Mouse (Mus musculus): ENCODE results near the gene Gm5447. TPM values are rescaled to one million over a fixed set of nuclear protein-coding genes. Genes with fewer than 3 reads are reported as not detected.

Gm5447 gene
- total RNA-seq, 2 experiments from 2014 or later, result not detected

DNA sequence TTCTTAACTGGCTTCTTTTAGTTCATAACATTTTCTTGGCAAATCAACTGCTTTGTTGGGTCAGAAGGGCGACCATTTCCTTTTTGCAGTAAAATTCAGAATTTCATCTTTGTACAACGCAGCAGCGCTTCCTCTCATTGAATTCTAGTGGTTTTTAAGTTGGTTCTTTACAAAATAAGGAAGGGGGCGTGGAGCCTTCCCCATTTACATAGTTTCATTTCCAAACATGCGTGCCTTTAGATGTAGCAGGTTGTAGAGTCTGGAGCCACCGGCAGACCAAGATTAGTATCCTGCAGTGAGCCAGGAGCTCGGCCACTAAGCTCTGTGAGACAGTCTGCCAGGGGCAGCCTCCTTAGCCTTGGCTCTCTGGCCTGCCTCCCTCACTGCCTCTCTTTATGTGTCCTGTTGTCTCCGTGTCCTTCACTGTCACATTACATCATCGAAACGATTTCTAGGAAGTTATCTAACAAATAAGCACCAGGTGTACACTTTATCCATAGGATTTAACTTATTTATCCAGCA is 13.0 kb downstream of the Gm5447 start:
- no peak for DNase-seq

DNA sequence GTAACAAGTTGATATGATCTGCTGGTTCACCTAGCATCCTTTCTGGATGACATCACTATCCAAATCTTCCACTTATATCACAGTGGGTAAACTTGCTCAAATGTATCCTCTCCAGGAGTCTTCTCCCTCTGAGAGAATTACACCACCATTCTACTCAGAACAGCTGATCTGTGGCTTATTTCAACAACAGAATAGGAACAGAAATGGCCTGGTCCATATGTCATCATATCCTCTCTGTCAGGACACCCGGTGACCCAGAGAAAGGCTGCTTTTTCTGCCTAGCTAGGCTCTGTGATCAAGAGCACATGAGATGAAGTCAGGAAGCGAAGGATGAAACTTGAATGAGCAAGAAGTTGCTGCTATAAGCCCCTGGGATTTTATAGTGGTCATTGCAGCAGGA is 13.7 kb downstream of the Gm5447 start:
- no peak for DNase-seq

DNA sequence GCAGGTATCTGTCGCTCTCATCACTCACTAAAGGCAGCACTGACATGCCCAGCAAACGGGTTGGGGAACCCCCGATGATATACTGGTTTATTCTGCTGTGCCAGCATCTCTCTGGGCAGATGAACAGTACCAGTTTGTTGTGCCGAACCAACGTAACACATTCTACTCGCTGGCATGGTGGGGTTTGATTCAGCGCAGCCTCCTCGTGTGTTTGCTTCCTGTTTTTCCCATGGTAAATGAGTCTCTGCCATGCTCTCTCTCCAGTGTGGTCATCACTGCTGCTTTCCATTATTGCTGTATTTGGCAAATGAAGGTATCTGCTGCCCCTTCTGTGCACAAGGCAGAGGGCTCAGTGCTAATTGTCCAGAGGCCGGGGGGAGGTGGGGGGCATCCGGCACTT is 15.7 kb downstream of the Gm5447 start:
- DNase-seq, result no peak

DNA sequence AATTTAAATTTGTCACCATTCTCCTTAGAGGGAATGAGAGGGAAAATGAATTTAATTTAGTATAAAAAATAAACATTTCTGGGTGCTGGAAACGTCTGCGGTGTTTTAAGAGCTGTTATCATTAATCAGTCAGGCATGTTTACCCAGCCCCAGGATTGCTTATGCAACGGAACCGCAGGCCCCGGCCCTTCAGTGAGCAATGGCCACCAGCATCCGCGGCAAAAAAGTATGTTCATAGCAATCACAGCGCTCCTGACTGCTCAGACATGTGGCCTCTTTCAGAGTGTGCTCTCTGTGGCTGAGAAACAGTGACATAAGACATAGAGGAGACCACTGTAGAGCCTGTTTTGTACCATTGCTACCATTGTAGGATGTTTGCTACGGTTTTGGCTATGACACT is 16.2 kb downstream of the Gm5447 start:
- DNase-seq, result no peak

DNA sequence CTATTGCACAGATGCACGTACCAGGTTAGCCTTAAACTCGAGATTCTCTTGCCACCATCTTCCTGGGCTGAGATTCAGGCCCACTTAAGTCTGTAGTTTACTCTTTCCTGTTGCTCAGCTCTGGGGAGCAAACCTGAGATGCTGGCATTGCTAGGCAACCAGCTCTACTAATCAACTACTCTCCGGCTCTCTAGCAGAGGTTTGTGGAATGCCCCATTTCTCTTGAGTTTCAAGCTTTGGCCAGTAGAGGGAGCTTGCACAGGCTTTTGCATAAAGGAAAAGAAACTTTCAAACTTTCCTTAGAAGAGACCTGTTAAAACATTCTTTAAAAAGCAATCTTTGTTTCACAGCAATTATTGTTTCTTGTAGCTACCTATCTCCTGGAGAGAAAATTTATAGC is 19.8 kb downstream of the Gm5447 start:
- DNase-seq, result peak; percentile 62

DNA sequence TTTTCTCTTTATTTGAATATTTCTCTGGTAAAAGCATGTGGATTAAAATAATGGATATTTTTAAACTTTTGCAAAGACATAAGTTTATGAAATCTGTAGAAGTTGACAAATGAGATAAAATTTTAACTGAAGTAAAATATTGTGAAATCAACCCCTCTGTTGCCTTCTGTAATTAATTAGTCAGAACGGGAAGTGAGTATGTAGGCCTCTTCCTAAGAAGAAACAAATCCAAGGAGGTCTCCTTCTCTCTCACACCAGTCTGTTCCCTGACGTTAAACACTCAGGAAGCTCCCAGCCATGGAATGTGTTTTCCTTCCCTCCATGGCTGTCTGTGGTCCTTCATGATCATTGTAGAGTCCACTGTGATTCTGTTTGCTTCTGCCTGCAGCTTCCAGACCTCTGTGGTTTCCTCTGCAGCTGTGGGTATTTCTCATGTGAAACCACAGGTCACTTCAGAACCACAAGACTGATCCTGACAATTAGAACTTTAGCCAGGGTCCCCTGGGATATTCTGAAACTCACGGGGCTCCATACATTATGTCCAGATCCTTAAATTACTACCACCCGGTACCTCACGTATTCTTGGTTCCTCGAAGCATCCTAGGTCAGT is 20.4 kb downstream of the Gm5447 start:
- DNase-seq, result no peak

DNA sequence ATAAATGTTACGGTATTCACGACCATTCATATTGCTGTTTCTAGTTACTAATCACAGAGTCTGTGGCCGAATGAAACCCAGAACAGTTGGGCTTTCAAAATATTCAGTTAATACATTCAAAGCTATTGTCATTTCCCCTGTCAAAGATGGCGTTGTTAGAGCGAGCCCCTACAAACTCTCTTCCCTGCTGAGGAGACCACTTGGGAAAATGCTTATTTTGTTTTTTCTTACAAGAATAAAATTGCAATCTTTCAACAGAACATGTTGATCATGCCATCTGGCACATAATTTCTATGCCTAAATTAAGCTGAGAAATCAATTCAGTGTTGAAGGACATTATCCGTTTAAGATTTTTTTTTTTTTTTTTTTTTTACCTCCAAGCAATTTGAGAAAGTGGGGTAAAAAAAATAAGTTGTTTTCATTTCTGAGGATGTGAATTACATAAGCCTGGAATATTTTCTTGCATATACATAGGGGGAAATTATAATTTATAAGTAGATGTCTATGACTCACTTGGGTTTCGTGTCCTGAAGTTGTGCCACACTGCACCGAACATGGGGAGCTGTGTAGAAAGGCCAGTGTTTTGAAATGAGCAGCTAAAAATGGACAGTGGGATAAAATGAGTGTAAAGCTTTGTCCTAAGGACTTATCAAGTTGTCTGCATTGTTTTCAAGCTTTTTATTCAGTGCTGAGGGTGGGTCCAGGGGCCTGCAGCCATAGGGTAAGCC is 23.7 kb downstream of the Gm5447 start:
- no peak for DNase-seq

DNA sequence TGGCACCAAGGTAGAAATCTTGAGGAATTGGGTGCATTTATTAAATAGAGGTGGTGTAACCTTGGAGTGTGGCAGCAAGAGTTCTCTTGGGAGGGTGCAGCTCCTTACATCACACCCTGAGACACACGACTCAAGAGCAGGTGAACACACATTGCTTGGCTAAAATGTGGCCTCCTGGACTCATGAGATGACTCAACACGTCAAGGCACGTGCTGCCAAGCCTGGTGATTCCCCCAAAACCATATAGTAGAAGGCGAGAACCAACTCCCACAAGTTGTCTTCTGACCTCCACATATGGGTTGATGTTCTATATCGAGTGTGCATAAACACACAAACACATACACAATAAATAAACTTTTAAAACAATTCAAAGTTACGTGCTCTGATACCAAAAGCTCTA is 25.8 kb downstream of the Gm5447 start:
- DNase-seq, result no peak

DNA sequence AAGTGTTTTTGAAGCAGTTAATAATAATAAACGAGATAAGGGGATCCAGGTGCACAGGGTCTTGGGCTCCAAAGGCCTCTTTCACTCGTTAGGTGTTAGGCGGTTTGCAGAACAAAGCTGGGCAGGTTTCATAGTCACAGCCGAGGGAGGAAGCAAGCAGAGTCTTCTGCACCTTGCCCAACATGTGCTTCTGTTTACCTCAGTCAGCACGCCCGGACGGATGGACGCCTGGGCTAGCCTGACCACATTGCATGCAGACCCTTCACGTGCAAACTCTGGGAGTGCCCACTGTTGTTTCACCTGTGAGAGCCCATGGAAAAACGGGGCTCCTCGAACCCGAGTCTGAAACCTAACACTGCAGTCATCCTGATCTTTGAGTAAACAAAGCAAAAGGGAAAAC is 30.5 kb downstream of the Gm5447 start:
- DNase-seq, result no peak

DNA sequence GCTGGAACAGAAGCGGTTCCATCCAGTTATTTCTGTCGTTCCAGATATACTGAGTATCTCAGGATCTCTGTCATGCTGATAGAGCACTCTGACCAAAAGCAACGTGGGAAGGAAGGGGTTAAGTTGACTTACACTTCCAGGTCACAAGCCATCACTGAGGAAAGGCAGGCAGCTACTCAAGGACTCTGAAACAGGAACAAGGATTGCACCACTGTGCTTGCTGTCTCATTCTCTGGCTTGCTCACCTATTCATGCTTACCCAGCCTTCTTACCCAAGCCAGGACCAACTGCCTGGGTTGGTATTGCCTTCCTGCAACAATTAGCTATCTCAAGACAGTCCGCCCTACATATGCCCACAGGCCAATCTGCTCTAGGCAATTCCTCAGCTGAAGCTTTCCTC is 31.0 kb downstream of the Gm5447 start:
- DNase-seq, result no peak

DNA sequence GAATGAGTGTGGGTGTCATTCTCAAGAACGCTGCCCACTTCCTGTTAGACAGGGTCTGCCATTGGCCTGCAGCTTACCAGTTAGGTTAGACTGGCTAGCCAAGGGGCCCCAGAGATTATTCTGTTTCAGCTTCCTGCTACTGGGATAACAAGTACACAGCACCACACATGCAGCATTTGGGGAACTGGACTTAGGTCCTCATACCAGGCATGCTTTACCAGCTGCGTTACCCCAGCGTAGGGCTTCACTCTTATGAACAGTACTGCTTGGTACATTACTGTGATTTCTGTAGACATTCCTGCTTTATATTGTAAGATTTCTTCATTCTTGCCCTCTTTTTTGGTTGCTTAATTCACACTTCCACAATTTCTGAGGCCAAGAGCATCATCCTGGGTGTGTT is 43.5 kb downstream of the Gm5447 start:
- no peak for DNase-seq

DNA sequence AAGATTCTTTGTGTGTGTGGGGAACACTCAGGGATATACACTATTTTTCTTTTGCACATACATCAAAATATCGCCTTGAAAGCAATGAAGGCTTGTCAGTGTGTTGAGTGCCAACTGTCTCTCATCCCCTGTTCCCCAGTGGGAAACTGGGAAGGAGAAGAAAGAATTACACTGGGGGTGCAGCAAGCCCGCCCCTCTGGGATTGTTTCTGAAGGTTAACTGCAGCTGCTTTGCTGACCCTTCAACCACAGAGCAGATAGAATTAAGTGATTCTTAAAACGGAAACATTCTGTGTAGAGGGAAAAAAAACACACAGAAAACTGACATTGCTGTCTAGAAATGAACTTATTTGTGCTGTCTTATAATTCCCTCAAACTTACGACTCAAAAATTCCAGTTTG is 47.5 kb downstream of the Gm5447 start:
- DNase-seq, result no peak

DNA sequence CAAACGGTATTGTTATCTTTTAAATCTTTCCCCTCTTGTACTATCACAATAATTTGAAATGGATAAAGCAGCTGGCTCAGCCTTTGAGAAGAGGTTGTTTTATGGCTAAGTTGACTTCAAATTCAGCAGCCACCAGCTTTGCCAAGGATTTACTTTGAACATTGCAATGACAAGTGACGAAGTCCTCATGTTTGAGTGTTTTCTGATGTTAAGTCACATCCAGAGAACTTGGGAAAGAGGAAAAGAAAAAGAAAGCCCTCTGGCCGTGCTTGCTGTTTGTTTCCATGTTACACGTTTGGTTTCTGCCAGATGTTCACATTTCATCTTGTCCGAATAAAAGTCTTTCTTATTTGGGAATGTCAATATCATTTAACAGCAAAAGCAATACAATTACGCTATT is 47.9 kb downstream of the Gm5447 start:
- no peak for DNase-seq

DNA sequence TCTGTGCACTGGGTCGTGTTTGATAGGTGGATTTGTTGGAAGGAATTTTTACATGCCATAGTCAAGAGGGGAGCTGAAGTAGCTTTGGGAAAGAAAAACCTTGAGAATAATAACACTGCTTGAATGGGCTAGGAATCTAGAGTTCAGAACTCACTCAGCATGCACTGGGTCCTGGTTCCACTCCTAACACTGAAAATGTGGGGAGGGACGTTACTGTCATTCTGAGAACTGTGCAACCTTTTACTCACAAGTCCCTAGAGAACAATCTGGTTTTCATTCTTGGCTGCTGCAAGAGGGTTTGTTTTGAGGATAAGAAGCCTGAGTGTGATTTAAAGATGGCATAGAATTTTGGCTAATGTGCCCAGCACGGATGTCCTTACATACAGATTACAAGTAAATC is 49.7 kb downstream of the Gm5447 start:
- DNase-seq, result no peak

Other genes starting within 250 kb of the Gm5447 start
- under 1 TPM; 0.16 to 0.26 TPM for gene Irf4, start 225.0 kb upstream of the Gm5447 start, total RNA-seq (2021)
- gene Hus1b, start 26.4 kb upstream of the Gm5447 start, total RNA-seq (2021), result under 1 TPM; 0.23 to 0.45 TPM
- 10 to 100 TPM; 22.9 to 23.0 TPM for gene Exoc2, start 111 bp upstream of the Gm5447 start, total RNA-seq (2021)

All from heart, postnatal 4 days (tissue).